Mouse (Mus musculus) heart, embryonic 15.5 days (tissue): ENCODE measurements at regions not wholly inside any gene's neighbourhood (a gene's known extent, or its start where the extent isn't known, plus 50 kb on each side); places are given as distances from the start of the nearest gene placed in this dataset.
A peak's percentile ranks its signal among the peaks of the same experiment; 100 is the strongest.

Experiments used
- ATAC-seq: fragments of 200-750 bp; cut with Nextera tagmentation; replicated peaks from 2 replicates; pipeline ENCODE4 v1.8.0; 2017; ENCODE audit warnings: low read depth, moderate TSS enrichment; ENCODE audit not compliant: insufficient number of reproducible peaks, insufficient read depth, low FRiP score
- H3K27ac ChIP-seq: fragments of 300-500 bp; sonication (generic); 2 replicates; pipeline ENCODE4 v1.5.1; 2015; ENCODE audit warnings: mild to moderate bottlenecking, inconsistent platforms
- H3K27me3 ChIP-seq: fragments of 300-500 bp; sonication (generic); 2 replicates; pipeline ENCODE4 v1.6.1; 2015; ENCODE audit warnings: inconsistent platforms
- H3K36me3 ChIP-seq: fragments of 300-500 bp; sonication (generic); 2 replicates; pipeline ENCODE4 v1.6.1; 2015; ENCODE audit warnings: mild to moderate bottlenecking, inconsistent platforms
- H3K4me1 ChIP-seq: fragments of 300-500 bp; sonication (generic); replicated peaks from 2 replicates; pipeline ENCODE4 v1.6.1; 2015; ENCODE audit warnings: inconsistent platforms
- H3K4me2 ChIP-seq: fragments of 300-500 bp; sonication (generic); 2 replicates; pipeline ENCODE4 v1.6.1; 2015; ENCODE audit warnings: inconsistent platforms, mild to moderate bottlenecking, moderate library complexity
- H3K4me3 ChIP-seq: fragments of 300-500 bp; sonication (generic); 2 replicates; pipeline ENCODE4 v1.5.1; 2015; ENCODE audit warnings: mild to moderate bottlenecking, inconsistent platforms
- H3K9ac ChIP-seq: fragments of 300-500 bp; sonication (generic); 2 replicates; pipeline ENCODE4 v1.6.1; 2015; ENCODE audit warnings: mild to moderate bottlenecking, inconsistent platforms
- H3K9me3 ChIP-seq: fragments of 300-500 bp; sonication (generic); replicated peaks from 2 replicates; pipeline ENCODE4 v1.6.1; 2016; ENCODE audit warnings: inconsistent platforms
- WGBS: fragments of 180-500 bp; shearing (Covaris S2); methylation state at CpG from one replicate; pipeline ENCODE4 v1.1.7; 2015; ENCODE audit warnings: mixed read lengths; 5-methylcytosine and 5-hydroxymethylcytosine counted together

- Histone ChIP-seq H3K9me3 (no peaks in the 10 kb centered on the region), H3K27ac (no peak overlapping the region), H3K4me1 (no peaks in the 10 kb centered on the region), H3K9ac (no peak overlapping the region), H3K36me3 (no peaks in the 10 kb centered on the region), H3K4me2 (no peak overlapping the region), H3K27me3 (no peaks in the 10 kb centered on the region), H3K4me3 (no peak overlapping the region)
- no peak for ATAC-seq
- 61% methylated on average over 7 of the region's 7 CpGs for WGBS
These were observed 359.9 kb upstream of the Fam19a5 start for GRCm38 (mm10) chr15:87184248-87184647.

GRCm38 (mm10) chr15:87188816-87189455 is 355.2 kb upstream of the Fam19a5 start:
- no peak overlapping the region for H3K9ac ChIP-seq
- H3K27ac ChIP-seq: no peak overlapping the region
- WGBS: 63% methylated on average over 9 of the region's 9 CpGs
- no peaks in the 10 kb centered on the region for H3K27me3 ChIP-seq
- no peak overlapping the region for H3K4me3 ChIP-seq
- no peak for ATAC-seq
- no peak overlapping the region for H3K4me2 ChIP-seq
- no peaks in the 10 kb centered on the region for H3K36me3 ChIP-seq
- H3K9me3 ChIP-seq: no peaks in the 10 kb centered on the region
- no peaks in the 10 kb centered on the region for H3K4me1 ChIP-seq

- ATAC-seq: no peak
- no peak overlapping the region for H3K9ac ChIP-seq
- H3K4me1 ChIP-seq: no peaks in the 10 kb centered on the region
- no peak overlapping the region for H3K27ac ChIP-seq
- 68% methylated on average over 4 of the region's 4 CpGs for WGBS
- no peaks in the 10 kb centered on the region for H3K27me3 ChIP-seq
- no peak overlapping the region for H3K4me2 ChIP-seq
- H3K4me3 ChIP-seq: no peak overlapping the region
- H3K36me3 ChIP-seq: no peaks in the 10 kb centered on the region
- H3K9me3 ChIP-seq: no peaks in the 10 kb centered on the region
These were observed 352.2 kb upstream of the Fam19a5 start for GRCm38 (mm10) chr15:87191901-87192300.

- Histone ChIP-seq H3K4me1 (no peaks in the 10 kb centered on the region), H3K9me3 (no peaks in the 10 kb centered on the region), H3K27ac (no peak overlapping the region), H3K36me3 (no peaks in the 10 kb centered on the region), H3K27me3 (no peaks in the 10 kb centered on the region), H3K4me3 (no peak overlapping the region), H3K9ac (no peak overlapping the region), H3K4me2 (no peak overlapping the region)
- 66% methylated on average over 6 of the region's 6 CpGs for WGBS
- ATAC-seq: no peak
These were observed 347.7 kb upstream of the Fam19a5 start for GRCm38 (mm10) chr15:87196306-87196893.

- 81% methylated on average over 8 of the region's 8 CpGs for WGBS
- Histone ChIP-seq H3K36me3 (no peaks in the 10 kb centered on the region), H3K27ac (no peak overlapping the region), H3K27me3 (no peaks in the 10 kb centered on the region), H3K4me1 (no peaks in the 10 kb centered on the region), H3K9me3 (no peaks in the 10 kb centered on the region), H3K9ac (no peak overlapping the region), H3K4me3 (no peak overlapping the region), H3K4me2 (no peak overlapping the region)
- ATAC-seq: no peak
These were observed 344.5 kb upstream of the Fam19a5 start for GRCm38 (mm10) chr15:87199641-87200040.

GRCm38 (mm10) chr15:87200282-87201048 is 343.6 kb upstream of the Fam19a5 start:
- H3K27ac ChIP-seq: no peak overlapping the region
- no peaks in the 10 kb centered on the region for H3K36me3 ChIP-seq
- no peak overlapping the region for H3K4me3 ChIP-seq
- ATAC-seq: no peak
- no peaks in the 10 kb centered on the region for H3K9me3 ChIP-seq
- no peaks in the 10 kb centered on the region for H3K27me3 ChIP-seq
- H3K9ac ChIP-seq: no peak overlapping the region
- 64% methylated on average over 19 of the region's 19 CpGs for WGBS
- H3K4me1 ChIP-seq: no peaks in the 10 kb centered on the region
- H3K4me2 ChIP-seq: no peak overlapping the region

- 0 out of 2 replicates have a peak, but pooled peaks have one; percentile 29 for ATAC-seq
These were observed 343.0 kb upstream of the Fam19a5 start for GRCm38 (mm10) chr15:87201055-87201454.

GRCm38 (mm10) chr15:87229951-87230350 is 314.1 kb upstream of the Fam19a5 start:
- Histone ChIP-seq H3K36me3 (no peaks in the 10 kb centered on the region), H3K27ac (no peak overlapping the region), H3K4me1 (no peaks in the 10 kb centered on the region), H3K9ac (no peak overlapping the region), H3K4me3 (no peak overlapping the region), H3K27me3 (no peaks in the 10 kb centered on the region), H3K4me2 (no peak overlapping the region), H3K9me3 (no peaks in the 10 kb centered on the region)
- 46% methylated on average over 3 of the region's 3 CpGs for WGBS
- no peak for ATAC-seq

More at GRCm38 (mm10) chr15:87201055-87201454, 343.0 kb upstream of the Fam19a5 start:
- Histone ChIP-seq H3K4me1 (no peaks in the 10 kb centered on the region), H3K27me3 (no peaks in the 10 kb centered on the region), H3K27ac (no peak overlapping the region), H3K4me3 (no peak overlapping the region), H3K9me3 (no peaks in the 10 kb centered on the region), H3K36me3 (no peaks in the 10 kb centered on the region), H3K4me2 (no peak overlapping the region), H3K9ac (no peak overlapping the region)
- WGBS: 47% methylated on average over 7 of the region's 7 CpGs

GRCm38 (mm10) chr15:87236096-87236495 is 308.0 kb upstream of the Fam19a5 start:
- Histone ChIP-seq H3K4me1 (0 out of 2 replicates have a peak, but pooled peaks cover 3% of the 10 kb centered on the region), H3K4me3 (no peak overlapping the region), H3K36me3 (no peaks in the 10 kb centered on the region), H3K9ac (no peak overlapping the region), H3K27me3 (no peaks in the 10 kb centered on the region), H3K27ac (no peak overlapping the region), H3K9me3 (no peaks in the 10 kb centered on the region), H3K4me2 (no peak overlapping the region)
- 67% methylated on average over 3 of the region's 3 CpGs for WGBS
- no peak for ATAC-seq

- ATAC-seq: no peak
- no peak overlapping the region for H3K4me3 ChIP-seq
- 91% methylated on average over 11 of the region's 11 CpGs for WGBS
- H3K9ac ChIP-seq: no peak overlapping the region
- no peaks in the 10 kb centered on the region for H3K27me3 ChIP-seq
- no peaks in the 10 kb centered on the region for H3K36me3 ChIP-seq
- no peak overlapping the region for H3K27ac ChIP-seq
- H3K4me1 ChIP-seq: 0 out of 2 replicates have a peak, but pooled peaks cover 3% of the 10 kb centered on the region
- no peaks in the 10 kb centered on the region for H3K9me3 ChIP-seq
- no peak overlapping the region for H3K4me2 ChIP-seq
These were observed 305.0 kb upstream of the Fam19a5 start for GRCm38 (mm10) chr15:87239057-87239456.

GRCm38 (mm10) chr15:87261497-87261896 is 282.6 kb upstream of the Fam19a5 start:
- Histone ChIP-seq H3K27me3 (no peaks in the 10 kb centered on the region), H3K4me3 (no peak overlapping the region), H3K4me2 (no peak overlapping the region), H3K27ac (no peak overlapping the region), H3K9ac (no peak overlapping the region), H3K4me1 (no peaks in the 10 kb centered on the region), H3K9me3 (no peaks in the 10 kb centered on the region), H3K36me3 (no peaks in the 10 kb centered on the region)
- no peak for ATAC-seq
- WGBS: 76% methylated on average over 6 of the region's 6 CpGs
